Mouse (Mus musculus) midbrain, embryonic 13.5 days (tissue): ENCODE results near the gene B3gnt6. TPM values are rescaled to one million over a fixed set of nuclear protein-coding genes. Genes with fewer than 3 reads are reported as not detected.

Experiments used
- ATAC-seq: fragments of 200-750 bp; cut with Nextera tagmentation; 2 replicates; pipeline ENCODE4 v1.8.0; 2017; ENCODE audit warnings: mild to moderate bottlenecking, moderate TSS enrichment, moderate library complexity
- H3K27ac ChIP-seq: fragments of 300-500 bp; sonication (generic); 2 replicates; pipeline ENCODE4 v1.5.1; 2015; ENCODE audit warnings: inconsistent platforms, mild to moderate bottlenecking, moderate library complexity
- H3K27me3 ChIP-seq: fragments of 300-500 bp; sonication (generic); 2 replicates; pipeline ENCODE4 v1.6.1; 2015; ENCODE audit warnings: mild to moderate bottlenecking, inconsistent platforms
- H3K36me3 ChIP-seq: fragments of 300-500 bp; sonication (generic); 2 replicates; pipeline ENCODE4 v1.6.1; 2015; ENCODE audit warnings: mild to moderate bottlenecking, inconsistent platforms
- H3K4me1 ChIP-seq: fragments of 300-500 bp; sonication (generic); replicated peaks from 2 replicates; pipeline ENCODE4 v1.6.1; 2015; ENCODE audit warnings: inconsistent platforms
- H3K4me2 ChIP-seq: fragments of 300-500 bp; sonication (generic); replicated peaks from 2 replicates; pipeline ENCODE4 v1.6.1; 2015; ENCODE audit warnings: moderate library complexity, mild to moderate bottlenecking, inconsistent platforms
- H3K4me3 ChIP-seq: fragments of 300-500 bp; sonication (generic); replicated peaks from 2 replicates; pipeline ENCODE4 v1.5.1; 2015; ENCODE audit warnings: mild to moderate bottlenecking, inconsistent platforms
- H3K9ac ChIP-seq: fragments of 300-500 bp; sonication (generic); replicated peaks from 2 replicates; pipeline ENCODE4 v1.6.1; 2015; ENCODE audit warnings: mild to moderate bottlenecking, inconsistent platforms
- H3K9me3 ChIP-seq: fragments of 300-500 bp; sonication (generic); 2 replicates; pipeline ENCODE4 v1.6.1; 2016; ENCODE audit warnings: mild to moderate bottlenecking, inconsistent platforms
- WGBS: fragments of 180-500 bp; shearing (Covaris S2); methylation state at CpG from one replicate; pipeline ENCODE4 v1.1.7; 2015; 5-methylcytosine and 5-hydroxymethylcytosine counted together
- polyA plus RNA-seq: library from polyadenylated mRNA; unstranded; fragments of >200 nt; fragmentation: Nextera tagmentation; extraction: Ambion mirVana; gene quantifications from 2 replicates; pipeline ENCODE4 v1.2.1, GENCODE M21; 2015

B3gnt6 gene
- polyA plus RNA-seq, 1 experiment from 2014 or later = 0.07 TPM

DNA sequence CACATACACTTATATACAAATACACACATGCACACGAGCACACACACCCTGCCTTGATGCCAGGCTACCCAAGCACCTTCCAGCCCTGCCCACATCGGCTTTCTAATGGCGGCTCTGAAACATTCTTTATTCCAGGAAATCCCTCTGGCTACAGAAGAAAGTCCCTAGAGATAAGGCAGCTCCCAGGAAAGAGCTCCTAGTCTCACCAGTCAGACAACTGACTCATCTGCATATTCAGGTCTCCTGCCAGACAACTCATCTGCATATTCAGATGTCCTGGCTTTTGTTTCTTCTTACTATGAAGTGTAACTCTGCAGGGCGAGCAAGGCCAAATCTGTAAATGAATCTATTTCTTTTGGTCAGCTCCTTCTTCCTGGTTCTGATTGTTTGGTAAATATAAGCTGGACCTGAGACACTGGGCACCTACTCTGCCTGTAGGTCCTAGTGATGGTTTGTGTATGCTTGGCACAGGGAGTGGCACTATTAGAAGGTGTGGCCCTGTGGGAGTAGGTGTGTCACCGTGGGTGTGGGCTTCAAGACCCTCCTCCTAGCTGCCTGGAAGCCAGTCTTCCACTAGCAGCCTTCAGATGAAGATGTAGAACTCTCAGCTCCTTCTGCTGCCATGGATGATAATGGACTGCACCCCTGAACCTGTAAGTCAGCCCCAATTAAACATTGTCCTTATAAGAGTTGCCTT lies 41.5 kb downstream of the B3gnt6 start:
- no peak overlapping the region for H3K27ac ChIP-seq
- H3K9ac ChIP-seq = no peak overlapping the region
- H3K4me3 ChIP-seq = no peak overlapping the region
- H3K9me3 ChIP-seq = no peaks in the 10 kb centered on the region
- H3K4me2 ChIP-seq = no peak overlapping the region
- 57% methylated on average over 5 of the region's 5 CpGs for WGBS
- H3K27me3 ChIP-seq = 0 out of 2 replicates have a peak, but pooled peaks cover 3% of the 10 kb centered on the region
- peaks cover 19% of the 10 kb centered on the region for H3K4me1 ChIP-seq
- peaks cover 7% of the 10 kb centered on the region; the same call in 1 of the 2 replicates for H3K36me3 ChIP-seq
- no peak for ATAC-seq

DNA sequence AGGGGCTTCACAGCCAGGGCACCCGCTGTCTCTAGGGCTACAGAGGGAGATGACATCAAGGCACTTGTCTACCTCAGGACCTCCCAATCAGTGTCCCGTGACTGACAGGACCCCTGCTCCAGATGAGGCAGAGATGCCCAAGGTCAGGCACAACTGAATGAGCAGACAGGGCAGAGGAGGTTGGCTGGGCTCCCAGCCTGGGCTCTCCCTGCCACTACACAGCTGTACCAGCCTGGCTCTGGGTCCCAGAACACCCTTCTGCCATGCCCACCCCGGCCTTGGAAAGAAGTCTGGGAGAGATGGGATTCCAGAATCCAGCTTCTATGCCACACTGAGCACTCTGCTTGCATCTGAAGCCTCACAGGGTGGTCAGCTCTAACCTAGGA lies 43.0 kb downstream of the B3gnt6 start:
- no peak overlapping the region for H3K9ac ChIP-seq
- peaks cover 2% of the 10 kb centered on the region; the same call in 1 of the 2 replicates for H3K36me3 ChIP-seq
- no peak overlapping the region for H3K27ac ChIP-seq
- 75% methylated on average over 1 of the region's 3 CpGs for WGBS
- ATAC-seq = 0 out of 2 replicates have a peak, but pooled peaks have one; percentile 18
- no peak overlapping the region for H3K4me2 ChIP-seq
- H3K4me1 ChIP-seq = peaks cover 25% of the 10 kb centered on the region
- H3K9me3 ChIP-seq = no peaks in the 10 kb centered on the region
- no peak overlapping the region for H3K4me3 ChIP-seq
- H3K27me3 ChIP-seq = 0 out of 2 replicates have a peak, but pooled peaks cover 2% of the 10 kb centered on the region

DNA sequence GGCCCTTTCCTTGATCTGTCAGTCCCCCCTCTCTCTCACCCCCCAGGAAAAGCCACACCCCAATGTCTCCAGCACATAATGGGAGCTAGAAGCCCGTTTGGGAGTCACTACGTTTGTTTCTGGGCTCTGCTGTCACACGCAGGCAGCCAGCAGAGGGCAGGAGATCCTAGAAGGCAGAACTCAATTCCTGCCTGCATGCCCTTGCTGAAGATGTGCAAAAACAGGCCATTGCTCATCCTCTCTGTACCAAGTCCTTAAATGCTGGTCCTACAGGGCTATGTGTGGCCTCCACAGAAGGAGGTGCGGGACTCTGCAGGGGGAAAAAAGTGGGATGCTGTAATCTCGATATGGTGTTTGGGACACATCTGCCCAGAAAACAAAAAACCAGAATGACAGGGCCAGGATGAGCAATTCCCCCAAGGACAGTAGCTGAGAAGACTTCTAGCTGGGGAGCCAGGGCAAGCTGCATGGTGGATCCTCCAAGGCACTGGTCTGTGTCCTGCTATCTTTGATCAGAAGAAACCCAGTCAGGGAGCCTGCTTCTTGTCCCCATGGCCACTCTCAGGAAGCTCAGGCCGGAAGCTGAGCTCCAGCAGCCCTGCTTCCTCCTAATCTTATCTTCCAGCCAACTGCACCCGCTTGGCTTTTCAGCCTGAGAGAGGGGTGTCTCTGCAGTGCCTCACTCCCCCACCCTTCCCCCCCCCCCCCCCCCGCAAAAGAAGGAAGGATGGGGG lies 43.6 kb downstream of the B3gnt6 start:
- Histone ChIP-seq H3K36me3 (no peaks in the 10 kb centered on the region), H3K27ac (no peak overlapping the region), H3K4me3 (no peak overlapping the region), H3K4me1 (peaks cover 25% of the 10 kb centered on the region), H3K9me3 (no peaks in the 10 kb centered on the region), H3K4me2 (no peak overlapping the region), H3K9ac (no peak overlapping the region), H3K27me3 (no peaks in the 10 kb centered on the region)
- 26% methylated on average over 8 of the region's 8 CpGs for WGBS
- ATAC-seq = peak; percentile 48; the same call in 1 of the 2 replicates

DNA sequence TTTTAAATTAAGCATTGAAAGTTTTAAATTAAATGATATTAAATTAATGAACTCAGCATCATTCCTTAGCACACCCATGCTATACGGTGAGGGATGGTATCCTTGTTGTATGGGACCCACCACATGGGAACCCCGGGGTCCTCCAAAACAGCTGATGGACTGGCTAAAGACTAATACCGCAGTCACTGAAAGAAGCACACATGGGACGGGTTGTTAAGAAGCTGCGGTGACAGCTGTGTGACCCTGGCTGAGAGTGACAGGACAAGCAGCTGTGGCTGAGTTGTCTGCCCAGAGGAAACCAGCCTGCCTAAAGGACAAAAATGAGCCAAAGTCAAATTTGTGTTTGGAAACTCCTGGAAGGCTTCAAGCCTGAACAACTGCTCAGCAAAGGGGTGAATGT lies 45.4 kb downstream of the B3gnt6 start:
- no peak for ATAC-seq

DNA sequence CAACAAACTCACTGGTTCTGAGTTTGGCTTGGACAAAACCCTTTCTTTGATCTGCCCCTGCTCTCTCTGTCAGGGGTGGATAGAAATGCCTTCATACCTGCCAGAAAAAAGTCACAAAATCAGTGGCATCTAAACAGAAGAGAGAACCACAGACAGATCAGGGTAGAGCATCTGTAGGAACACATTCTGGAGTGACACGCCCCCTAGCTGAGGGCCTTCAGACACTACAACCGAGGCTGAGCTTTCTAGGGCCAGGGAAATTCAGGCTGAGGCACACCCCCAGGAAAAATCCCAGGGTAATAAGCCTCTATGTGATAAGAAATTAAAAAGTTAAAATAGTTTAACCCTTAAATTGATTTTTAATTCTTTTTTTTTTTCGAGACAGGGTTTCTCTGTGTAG lies 45.9 kb downstream of the B3gnt6 start:
- no peak overlapping the region for H3K9ac ChIP-seq
- H3K4me3 ChIP-seq = no peak overlapping the region
- no peaks in the 10 kb centered on the region for H3K27me3 ChIP-seq
- ATAC-seq = no peak
- H3K36me3 ChIP-seq = no peaks in the 10 kb centered on the region
- H3K9me3 ChIP-seq = no peaks in the 10 kb centered on the region
- no peak overlapping the region for H3K4me2 ChIP-seq
- peaks cover 41% of the 10 kb centered on the region for H3K4me1 ChIP-seq
- no peak overlapping the region for H3K27ac ChIP-seq
- 38% methylated on average over 3 of the region's 3 CpGs for WGBS

More for the DNA sequence above, 45.4 kb downstream of the B3gnt6 start:
- Histone ChIP-seq H3K27ac (no peak overlapping the region), H3K9me3 (no peaks in the 10 kb centered on the region), H3K4me1 (peaks cover 41% of the 10 kb centered on the region), H3K36me3 (no peaks in the 10 kb centered on the region), H3K4me2 (no peak overlapping the region), H3K4me3 (no peak overlapping the region), H3K9ac (no peak overlapping the region), H3K27me3 (no peaks in the 10 kb centered on the region)
- 82% methylated on average over 5 of the region's 5 CpGs for WGBS

DNA sequence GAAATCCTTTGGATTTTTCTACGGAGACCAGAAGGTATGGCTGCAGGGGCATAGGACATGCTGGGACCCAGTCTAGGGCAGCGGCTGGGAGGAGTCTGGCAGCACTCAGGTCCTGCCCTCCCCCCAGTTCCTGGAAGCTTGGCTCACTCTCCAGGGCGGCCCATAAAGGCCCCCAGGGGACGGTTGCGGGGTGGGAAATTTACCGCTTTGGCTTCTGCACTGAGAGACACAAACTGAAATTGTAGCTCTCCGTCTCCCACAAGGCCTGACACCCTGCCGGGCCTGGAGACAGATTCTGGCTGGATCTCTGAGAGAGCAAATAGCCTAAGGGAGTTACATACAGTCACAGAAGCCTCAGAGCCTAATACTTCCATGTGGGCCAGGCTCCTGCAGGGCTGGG lies 46.9 kb downstream of the B3gnt6 start:
- WGBS = 68% methylated on average over 8 of the region's 8 CpGs
- no peak overlapping the region for H3K4me2 ChIP-seq
- no peaks in the 10 kb centered on the region for H3K9me3 ChIP-seq
- no peak overlapping the region for H3K27ac ChIP-seq
- no peaks in the 10 kb centered on the region for H3K27me3 ChIP-seq
- no peaks in the 10 kb centered on the region for H3K36me3 ChIP-seq
- H3K9ac ChIP-seq = no peak overlapping the region
- peaks cover 38% of the 10 kb centered on the region for H3K4me1 ChIP-seq
- ATAC-seq = no peak
- no peak overlapping the region for H3K4me3 ChIP-seq

DNA sequence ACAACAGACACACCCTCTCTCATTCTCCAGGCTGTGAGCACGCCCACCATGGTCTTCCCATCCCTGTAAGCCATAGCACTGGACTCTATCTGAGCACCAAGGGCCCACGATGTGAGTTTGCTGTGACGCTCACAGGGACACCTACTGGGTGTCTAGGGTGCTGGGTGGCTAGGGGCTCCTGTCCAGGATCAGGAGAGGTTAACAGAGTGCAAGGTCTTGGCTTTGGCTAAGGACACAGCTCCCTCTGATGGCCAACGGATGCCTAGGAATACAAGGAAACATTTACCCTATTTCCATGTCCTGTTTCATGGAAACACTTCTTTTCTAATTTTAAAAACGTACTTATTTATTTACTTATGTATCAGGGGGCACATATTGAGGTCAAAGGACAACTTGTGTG lies 48.8 kb downstream of the B3gnt6 start:
- no peak overlapping the region for H3K27ac ChIP-seq
- H3K9me3 ChIP-seq = no peaks in the 10 kb centered on the region
- H3K9ac ChIP-seq = no peak overlapping the region
- no peak overlapping the region for H3K4me2 ChIP-seq
- no peak overlapping the region for H3K4me3 ChIP-seq
- H3K4me1 ChIP-seq = peaks cover 28% of the 10 kb centered on the region
- 49% methylated on average over 5 of the region's 5 CpGs for WGBS
- H3K27me3 ChIP-seq = no peaks in the 10 kb centered on the region
- no peaks in the 10 kb centered on the region for H3K36me3 ChIP-seq
- ATAC-seq = no peak

DNA sequence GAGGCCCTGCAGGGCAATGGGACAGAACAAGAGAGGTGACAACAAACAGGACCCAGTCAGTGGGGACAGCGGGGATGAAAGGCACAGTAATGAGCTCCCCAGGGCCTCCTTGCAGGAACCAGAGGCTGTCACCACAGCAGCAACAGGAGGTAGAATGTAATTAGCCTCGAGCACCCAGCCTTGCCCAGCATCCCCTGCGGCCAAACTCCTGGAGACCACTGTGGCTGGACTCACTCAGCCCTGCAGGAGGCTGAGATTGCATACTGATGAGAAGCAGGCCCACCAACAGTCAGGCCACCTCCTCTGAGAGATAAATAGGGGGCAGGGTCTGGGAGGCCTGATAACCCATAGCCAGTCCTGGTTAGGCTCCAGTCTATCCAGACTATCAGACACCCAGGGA lies 49.5 kb downstream of the B3gnt6 start:
- Histone ChIP-seq H3K36me3 (no peaks in the 10 kb centered on the region), H3K4me2 (no peak overlapping the region), H3K4me3 (no peak overlapping the region), H3K27ac (peak overlapping the region; percentile 1; the same call in 1 of the 2 replicates), H3K9me3 (no peaks in the 10 kb centered on the region), H3K4me1 (peaks cover 28% of the 10 kb centered on the region), H3K27me3 (no peaks in the 10 kb centered on the region), H3K9ac (no peak overlapping the region)
- ATAC-seq = peak; percentile 43
- WGBS = 17% methylated on average over 3 of the region's 3 CpGs

DNA sequence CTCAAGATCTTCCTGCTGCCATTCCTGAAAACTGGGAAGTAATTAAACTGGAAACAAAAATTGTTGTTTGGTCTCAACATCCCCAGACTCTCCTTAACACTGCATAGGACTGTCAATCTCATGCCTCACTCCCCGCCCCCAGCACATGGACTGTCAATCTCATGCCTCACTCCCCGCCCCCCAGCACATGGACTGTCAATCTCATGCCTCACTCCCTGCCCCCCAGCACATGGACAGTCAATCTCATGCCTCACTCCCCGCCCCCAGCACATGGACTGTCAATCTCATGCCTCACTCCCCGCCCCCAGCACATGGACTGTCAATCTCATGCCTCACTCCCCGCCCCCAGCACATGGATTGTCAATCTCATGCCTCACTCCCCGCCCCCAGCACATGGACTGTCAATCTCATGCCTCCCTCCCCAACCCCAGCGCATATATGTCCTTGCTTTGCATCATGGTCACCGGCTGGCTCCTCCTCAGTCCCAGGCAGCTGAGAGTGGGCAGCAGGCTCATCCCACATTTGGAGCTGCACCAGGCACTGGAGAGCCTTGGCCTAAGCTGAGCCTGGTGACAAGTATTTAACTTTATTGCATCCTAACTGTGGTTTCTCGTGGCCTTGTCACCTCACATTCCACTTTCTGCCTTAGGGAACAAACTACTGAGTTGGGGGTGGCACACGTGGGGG lies 50.4 kb downstream of the B3gnt6 start:
- no peak for ATAC-seq

DNA sequence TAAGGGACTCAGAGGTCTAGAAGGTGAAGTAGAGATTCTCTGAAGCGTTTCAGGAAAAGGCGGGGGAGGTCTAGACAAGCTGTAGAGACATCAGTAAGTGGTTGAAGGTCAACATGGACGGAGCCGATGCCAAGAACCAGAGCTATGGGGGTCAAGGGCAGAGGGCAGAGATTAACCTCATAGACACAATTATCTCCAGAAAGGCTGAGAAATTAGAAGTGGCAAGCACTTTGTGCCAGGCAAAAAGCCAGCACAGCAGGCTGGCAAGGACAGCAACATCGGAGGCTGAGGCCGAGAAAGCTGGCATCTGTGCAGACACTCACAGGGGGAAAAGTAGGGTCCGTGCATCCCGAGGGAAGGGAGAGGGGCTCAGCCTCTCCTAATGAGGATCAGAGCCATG lies 51.5 kb downstream of the B3gnt6 start:
- 0 out of 2 replicates have a peak overlapping the region, but pooled peaks have one; percentile 14 for H3K27ac ChIP-seq
- H3K27me3 ChIP-seq = no peaks in the 10 kb centered on the region
- H3K9ac ChIP-seq = no peak overlapping the region
- no peak for ATAC-seq
- no peak overlapping the region for H3K4me3 ChIP-seq
- H3K9me3 ChIP-seq = no peaks in the 10 kb centered on the region
- H3K4me1 ChIP-seq = peaks cover 28% of the 10 kb centered on the region
- no peak overlapping the region for H3K4me2 ChIP-seq
- H3K36me3 ChIP-seq = no peaks in the 10 kb centered on the region
- 55% methylated on average over 8 of the region's 8 CpGs for WGBS

More for the DNA sequence above, 50.4 kb downstream of the B3gnt6 start:
- H3K9ac ChIP-seq = no peak overlapping the region
- no peaks in the 10 kb centered on the region for H3K27me3 ChIP-seq
- no peaks in the 10 kb centered on the region for H3K36me3 ChIP-seq
- peaks cover 28% of the 10 kb centered on the region for H3K4me1 ChIP-seq
- no peak overlapping the region for H3K4me2 ChIP-seq
- H3K27ac ChIP-seq = no peak overlapping the region
- no peaks in the 10 kb centered on the region for H3K9me3 ChIP-seq
- H3K4me3 ChIP-seq = no peak overlapping the region
- WGBS = 72% methylated on average over 10 of the region's 10 CpGs

DNA sequence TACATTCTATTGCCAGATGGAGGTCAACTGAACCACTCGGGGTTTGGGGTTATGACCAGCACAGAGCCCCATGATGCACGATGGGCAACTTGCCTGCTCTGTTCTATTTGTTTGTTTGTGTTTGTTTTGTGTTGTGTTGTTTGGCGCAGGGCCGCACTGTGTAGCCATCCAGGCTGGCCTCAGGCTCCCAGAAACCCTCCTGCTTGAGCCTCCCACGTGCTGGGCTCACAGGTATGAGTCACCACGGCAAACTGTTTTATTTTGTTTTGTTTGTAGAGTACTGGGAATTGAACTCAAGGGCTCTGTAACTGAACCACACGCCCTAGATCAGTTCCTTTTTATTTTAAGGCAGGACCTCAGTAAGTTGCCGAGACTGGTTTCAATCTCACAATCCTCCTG lies 52.8 kb downstream of the B3gnt6 start:
- Histone ChIP-seq H3K36me3 (no peaks in the 10 kb centered on the region), H3K9me3 (no peaks in the 10 kb centered on the region), H3K4me1 (peaks cover 34% of the 10 kb centered on the region), H3K9ac (no peak overlapping the region), H3K27me3 (no peaks in the 10 kb centered on the region), H3K4me2 (no peak overlapping the region), H3K27ac (no peak overlapping the region), H3K4me3 (no peak overlapping the region)
- ATAC-seq = no peak
- WGBS = 84% methylated on average over 8 of the region's 8 CpGs

DNA sequence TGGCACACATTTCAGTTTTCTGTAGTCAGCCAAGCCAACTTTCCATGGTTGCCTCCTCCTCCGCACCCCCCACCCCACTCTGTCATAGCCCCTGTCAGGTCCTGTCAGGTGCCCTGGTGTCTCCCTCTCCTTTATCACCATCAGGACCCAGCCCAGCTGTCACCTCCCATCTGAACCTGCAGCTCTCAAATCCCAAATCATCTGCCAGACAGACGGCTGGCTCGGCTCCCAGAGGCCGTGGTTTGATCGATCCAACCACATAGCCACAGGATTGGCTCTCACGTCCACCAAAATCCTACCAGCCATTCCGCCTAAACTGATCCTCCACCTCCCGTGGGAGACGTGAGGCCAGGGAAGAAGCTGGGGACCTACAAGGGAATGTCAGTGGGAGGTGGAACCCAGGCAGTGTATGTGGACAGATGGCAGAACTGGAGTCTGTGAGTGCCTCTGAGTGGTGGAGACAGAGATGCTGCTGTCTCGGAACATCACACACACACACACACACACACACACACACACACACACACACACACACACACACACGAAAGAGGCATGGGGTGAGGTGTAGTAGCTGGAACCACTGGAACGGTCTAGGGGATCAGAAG lies 53.3 kb downstream of the B3gnt6 start:
- no peaks in the 10 kb centered on the region for H3K36me3 ChIP-seq
- H3K4me1 ChIP-seq = peaks cover 34% of the 10 kb centered on the region
- H3K4me2 ChIP-seq = no peak overlapping the region
- H3K4me3 ChIP-seq = no peak overlapping the region
- H3K9me3 ChIP-seq = no peaks in the 10 kb centered on the region
- no peak overlapping the region for H3K27ac ChIP-seq
- H3K27me3 ChIP-seq = no peaks in the 10 kb centered on the region
- no peak for ATAC-seq
- WGBS = 90% methylated on average over 12 of the region's 12 CpGs
- H3K9ac ChIP-seq = no peak overlapping the region
